Mouse (Mus musculus): ENCODE data around the gene Chga.

DNA sequence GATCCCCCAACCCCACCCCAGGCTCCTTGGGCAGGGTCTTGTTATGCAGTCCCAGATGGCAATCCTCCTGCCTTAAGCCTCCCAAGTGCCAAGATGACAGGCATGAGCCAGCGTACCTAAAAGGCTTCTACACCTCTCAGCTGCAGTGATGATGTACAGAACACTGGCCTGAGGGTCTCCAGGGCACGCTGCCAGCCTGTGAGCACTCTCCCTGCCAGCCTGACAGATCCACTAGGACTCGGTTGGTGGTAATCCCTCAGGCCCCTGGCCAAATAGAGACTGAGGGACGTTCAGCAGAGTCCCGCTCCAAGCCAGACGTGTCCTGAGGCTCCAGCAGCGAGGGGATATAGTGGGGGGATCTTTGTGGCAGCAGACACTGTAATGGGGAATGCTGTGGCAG, 18.3 kb downstream of the Chga start:
- TF ChIP-seq GATA1 (IDR thresholded peaks at IDR 0.05; ENCODE audit: low read length) (no peak), TAL1 (IDR thresholded peaks at IDR 0.05; ENCODE audit: low read length) (no peak)
